Mouse (Mus musculus) stomach, postnatal 0 days (tissue): ENCODE data around the gene Ftsj3. TPM values are rescaled to one million over a fixed set of nuclear protein-coding genes. Genes with fewer than 3 reads are reported as not detected.

Experiments used
- ATAC-seq: fragments of 200-750 bp; cut with Nextera tagmentation; 2 replicates; pipeline ENCODE4 v1.8.0; 2017; ENCODE audit not compliant: low FRiP score, low TSS enrichment
- DNase-seq: peaks from one replicate; pipeline ENCODE4 v3.0.0-alpha.2; 2016; ENCODE audit warnings: low spot score
- H3K27ac ChIP-seq: fragments of 300-500 bp; sonication (generic); replicated peaks from 2 replicates; pipeline ENCODE4 v1.5.1; 2014; ENCODE audit warnings: mild to moderate bottlenecking, control low read depth
- H3K27me3 ChIP-seq: fragments of 300-500 bp; sonication (generic); 2 replicates; pipeline ENCODE4 v1.6.1; 2014; ENCODE audit warnings: low read length; ENCODE audit not compliant: control insufficient read depth, insufficient read depth
- H3K36me3 ChIP-seq: fragments of 300-500 bp; sonication (generic); 2 replicates; pipeline ENCODE4 v1.6.1; 2014; ENCODE audit warnings: low read length, mixed read lengths; ENCODE audit not compliant: control insufficient read depth, insufficient read depth
- H3K4me1 ChIP-seq: fragments of 300-500 bp; sonication (generic); replicated peaks from 2 replicates; pipeline ENCODE4 v1.6.1; 2014; ENCODE audit warnings: antibody characterized with exemption; ENCODE audit not compliant: control insufficient read depth, insufficient read depth
- H3K4me2 ChIP-seq: fragments of 300-500 bp; sonication (generic); replicated peaks from 2 replicates; pipeline ENCODE4 v1.6.1; 2014; ENCODE audit warnings: low read depth, mild to moderate bottlenecking, control low read depth, moderate library complexity
- H3K4me3 ChIP-seq: fragments of 300-500 bp; sonication (generic); 2 replicates; pipeline ENCODE4 v1.5.1; 2014; ENCODE audit warnings: low read depth, low read length, control low read depth
- H3K9ac ChIP-seq: fragments of 300-500 bp; sonication (generic); 2 replicates; pipeline ENCODE4 v1.6.1; 2014; ENCODE audit warnings: mild to moderate bottlenecking, low read length, control low read depth, mixed read lengths
- H3K9me3 ChIP-seq: fragments of 300-500 bp; sonication (generic); 2 replicates; pipeline ENCODE4 v1.6.1; 2016; ENCODE audit warnings: low read length; ENCODE audit not compliant: control insufficient read depth
- CTCF ChIP-seq: IDR thresholded peaks from 2 replicates; pipeline ENCODE4 v1.5.1; 2016; ENCODE audit warnings: antibody characterized with exemption, low read depth, mild to moderate bottlenecking, moderate library complexity
- EP300 ChIP-seq: optimal IDR thresholded peaks from 2 replicates; pipeline ENCODE3; 2016; ENCODE audit warnings: antibody characterized with exemption
- WGBS: fragments of 180-500 bp; shearing (Covaris S2); extraction: QIAGEN DNeasy Blood & Tissue Kit; methylation state at CpG from one replicate; pipeline ENCODE4 v1.1.7; 2014; 5-methylcytosine and 5-hydroxymethylcytosine counted together
- polyA plus RNA-seq: library from polyadenylated mRNA; unstranded; fragments of >200 nt; fragmentation: Nextera tagmentation; extraction: Ambion mirVana; gene quantifications from 2 replicates; pipeline ENCODE4 v1.2.1, GENCODE M21; 2015

Gene Ftsj3
- polyA plus RNA-seq, 1 experiment from 2014 or later, result 24.4 TPM

- Histone ChIP-seq H3K4me1 (no peaks in the 10 kb centered on the region), H3K4me2 (no peak overlapping the region), H3K4me3 (no peak overlapping the region), H3K27me3 (no peaks in the 10 kb centered on the region), H3K9ac (no peak overlapping the region), H3K36me3 (no peaks in the 10 kb centered on the region), H3K9me3 (no peaks in the 10 kb centered on the region), H3K27ac (no peak overlapping the region)
- DNase-seq (no peak), ATAC-seq (no peak)
- no peak for TF ChIP-seq CTCF
- no peak for TF ChIP-seq EP300
- 79% methylated on average over 6 of the region's 6 CpGs for WGBS
Observed at GRCm38 (mm10) chr11:106282452-106282851, 26.6 kb upstream of the Ftsj3 start.

GRCm38 (mm10) chr11:106276454-106276853 is 20.6 kb upstream of the Ftsj3 start, which contains the start of gene Tcam1:
Gene Tcam1, plus strand, starts transcription at chr11:106276672.
- Histone ChIP-seq H3K27ac (peak within 1 kb of the TSS; percentile 56), H3K4me3 (no peak within 1 kb of the TSS), H3K4me1 (peaks cover 3% of the 10 kb centered on the region), H3K27me3 (no peaks in the 10 kb centered on the region), H3K36me3 (no peaks in the 10 kb centered on the region), H3K9ac (no peak within 1 kb of the TSS), H3K9me3 (no peaks in the 10 kb centered on the region), H3K4me2 (0 out of 2 replicates have a peak within 1 kb of the TSS, but pooled peaks have one; percentile 14)
- TF ChIP-seq EP300, result no peak
- TF ChIP-seq CTCF, result peak; percentile 94
- WGBS, result 2% methylated on average over 25 of the region's 25 CpGs
- ATAC-seq (peak; percentile 69), DNase-seq (peak; percentile 96)

GRCm38 (mm10) chr11:106274971-106275411 is 19.1 kb upstream of the Ftsj3 start:
- Histone ChIP-seq H3K27me3 (no peaks in the 10 kb centered on the region), H3K4me3 (no peak overlapping the region), H3K36me3 (no peaks in the 10 kb centered on the region), H3K4me1 (peaks cover 11% of the 10 kb centered on the region), H3K27ac (peak overlapping the region; percentile 9; the same call in 1 of the 2 replicates), H3K9ac (no peak overlapping the region), H3K9me3 (no peaks in the 10 kb centered on the region), H3K4me2 (no peak overlapping the region)
- peak; percentile 48 for DNase-seq
- 31% methylated on average over 7 of the region's 7 CpGs for WGBS
- TF ChIP-seq CTCF, result no peak
- no peak for TF ChIP-seq EP300
- ATAC-seq, result peak; percentile 13; the same call in 1 of the 2 replicates

GRCm38 (mm10) chr11:106274374-106274773 is 18.5 kb upstream of the Ftsj3 start:
- 84% methylated on average over 1 of the region's 1 CpGs for WGBS
- H3K9ac ChIP-seq, result no peak overlapping the region
- H3K27me3 ChIP-seq, result no peaks in the 10 kb centered on the region
- TF ChIP-seq EP300 (no peak), CTCF (no peak)
- no peaks in the 10 kb centered on the region for H3K36me3 ChIP-seq
- ATAC-seq (no peak), DNase-seq (no peak)
- no peak overlapping the region for H3K4me2 ChIP-seq
- no peaks in the 10 kb centered on the region for H3K9me3 ChIP-seq
- H3K4me3 ChIP-seq, result no peak overlapping the region
- no peak overlapping the region; the same call in 1 of the 2 replicates for H3K27ac ChIP-seq
- H3K4me1 ChIP-seq, result peaks cover 11% of the 10 kb centered on the region

- Histone ChIP-seq H3K36me3 (no peaks in the 10 kb centered on the region), H3K9me3 (no peaks in the 10 kb centered on the region), H3K27me3 (no peaks in the 10 kb centered on the region), H3K4me3 (no peak overlapping the region; the same call in 1 of the 2 replicates), H3K4me1 (peaks cover 15% of the 10 kb centered on the region), H3K4me2 (no peak overlapping the region), H3K9ac (no peak overlapping the region), H3K27ac (peak overlapping the region; percentile 94)
- DNase-seq (no peak), ATAC-seq (no peak)
- TF ChIP-seq EP300, result no peak
- no peak for TF ChIP-seq CTCF
- WGBS, result 86% methylated on average over 6 of the region's 6 CpGs
Observed at GRCm38 (mm10) chr11:106273811-106274210, 17.9 kb upstream of the Ftsj3 start.

GRCm38 (mm10) chr11:106273311-106273684 is 17.4 kb upstream of the Ftsj3 start:
- Histone ChIP-seq H3K4me3 (peak overlapping the region; percentile 98), H3K27ac (peak overlapping the region; percentile 94), H3K4me1 (peaks cover 17% of the 10 kb centered on the region), H3K9me3 (no peaks in the 10 kb centered on the region), H3K36me3 (no peaks in the 10 kb centered on the region), H3K4me2 (peak overlapping the region; percentile 69), H3K27me3 (no peaks in the 10 kb centered on the region), H3K9ac (peak overlapping the region; percentile 61)
- TF ChIP-seq CTCF (no peak), EP300 (no peak)
- ATAC-seq, result no peak
- no peak for DNase-seq
- 5% methylated on average over 16 of the region's 16 CpGs for WGBS
